10 mouse cellular contexts compared by ENCODE assay signal in the genomic region with DNA sequence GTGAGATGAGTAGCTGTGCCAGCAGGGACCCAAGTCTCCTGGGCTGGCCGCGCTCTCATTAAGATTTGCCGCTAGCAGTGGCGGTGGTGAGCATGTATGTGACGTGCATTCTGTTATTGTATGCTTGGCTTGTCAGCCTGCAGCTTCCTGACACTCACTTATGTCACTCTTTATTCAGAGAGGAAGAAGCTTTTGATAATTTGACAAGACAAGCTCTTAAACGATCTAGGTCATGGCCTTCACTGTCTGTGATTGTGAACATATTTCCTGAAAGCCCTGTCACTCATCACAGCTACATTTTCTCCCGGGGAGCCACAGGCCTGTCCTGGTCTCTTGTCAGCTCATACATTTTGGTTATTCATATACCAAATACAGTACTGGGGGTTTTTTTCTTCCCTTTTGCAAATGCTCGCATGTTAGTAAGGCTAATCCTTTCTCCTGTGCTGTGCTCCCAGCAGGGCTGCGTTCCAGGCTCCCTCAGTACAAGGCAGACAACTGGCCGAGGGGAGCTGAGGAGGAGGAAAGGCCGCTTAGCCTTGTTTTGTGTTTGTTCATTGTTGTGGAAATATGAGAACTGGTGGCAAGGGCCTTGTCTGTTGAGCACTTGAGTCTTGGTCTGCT.
DNase-seq lines count a peak whose midpoint lies in the region; ATAC-seq and TF ChIP-seq lines count a peak whose summit lies in the region.
"Had no signal": no experiment of that assay in that cellular context is flagged by ENCODE, and none has a peak within 500 bp of the region (broad histone marks: within the 10 kb centered on the region; RNA-seq: fewer than 3 reads in every experiment).

No protein-coding gene starts in this region.

- DNase-seq in lung, embryonic 14.5 days: peak; percentile 74
- DNase-seq in lung, adult 2 months: no peak
- DNase-seq in embryo, embryonic 11.5 days (ENCODE audit: low read depth, low spot score): peak; percentile 4
- DNase-seq in lung, postnatal 14 days: peak; percentile 7
- no peak for DNase-seq in liver, embryonic 11.5 days (ENCODE audit: low spot score)
- DNase-seq in testis, postnatal 10 days (ENCODE audit: low spot score): no peak

- WGBS in lung, embryonic 14.5 days: 28% methylated on average over 11 of the region's 11 CpGs
- WGBS in lung, adult 2 months: 39% methylated on average over 11 of the region's 11 CpGs
- 79% methylated on average over 11 of the region's 11 CpGs for WGBS in small intestine, adult 2 months
- WGBS in liver, embryonic 11.5 days: 67% methylated on average over 11 of the region's 11 CpGs

- H3K27ac ChIP-seq in lung, embryonic 14.5 days (ENCODE audit: low read depth): no peak overlapping the region
- H3K27ac ChIP-seq in small intestine, adult 2 months (ENCODE audit: insufficient read depth, low read depth, low read length): peak overlapping the region; percentile 46; the same call in 1 of the 2 replicates
- no peak overlapping the region for H3K27ac ChIP-seq in liver, embryonic 11.5 days (ENCODE audit: low read depth, low read length)
- H3K27ac ChIP-seq: heart, adult 2 months had no signal

- no peaks in the 10 kb centered on the region for H3K9me3 ChIP-seq in lung, embryonic 14.5 days (ENCODE audit: low read depth, low read length)
- H3K9me3 ChIP-seq in liver, embryonic 11.5 days (ENCODE audit: control insufficient read depth, low read length): no peaks in the 10 kb centered on the region
- H3K9me3 ChIP-seq: megakaryocyte, embryonic 14.5 days had no signal

- no peaks in the 10 kb centered on the region for H3K27me3 ChIP-seq in lung, embryonic 14.5 days (ENCODE audit: insufficient read depth, low read length)
- H3K27me3 ChIP-seq in small intestine, adult 2 months (ENCODE audit: control insufficient read depth, insufficient read depth, low read length): no peaks in the 10 kb centered on the region
- H3K27me3 ChIP-seq in liver, embryonic 11.5 days (replicated peaks; ENCODE audit: control insufficient read depth, insufficient read depth, low read length): no peaks in the 10 kb centered on the region
- H3K27me3 ChIP-seq: megakaryocyte, embryonic 14.5 days had no signal

- peak; percentile 86 for ATAC-seq in lung, embryonic 14.5 days (ENCODE audit: insufficient read depth)
- no peak for ATAC-seq in megakaryocyte progenitor cell, adult 5-6 weeks (replicated peaks; ENCODE audit: poor library complexity)
- no peak for ATAC-seq in liver, embryonic 11.5 days (replicated peaks; ENCODE audit: low FRiP score)

- no peaks in the 10 kb centered on the region for H3K4me1 ChIP-seq in lung, embryonic 14.5 days (ENCODE audit: insufficient read depth)
- peaks cover 8% of the 10 kb centered on the region for H3K4me1 ChIP-seq in lung, adult 2 months (ENCODE audit: control insufficient read depth, insufficient read depth, low read length)
- H3K4me1 ChIP-seq in small intestine, adult 2 months (ENCODE audit: control insufficient read depth, insufficient read depth, insufficient read length, low read length): no peaks in the 10 kb centered on the region
- no peaks in the 10 kb centered on the region for H3K4me1 ChIP-seq in liver, embryonic 11.5 days (replicated peaks; ENCODE audit: control insufficient read depth, insufficient read depth, low read length)

- TF ChIP-seq POLR2A in lung, adult 2 months (IDR thresholded peaks at IDR 0.05; ENCODE audit: borderline replicate concordance, extremely low read depth, low read depth, low read length): no peak
- TF ChIP-seq POLR2A in small intestine, adult 2 months (IDR thresholded peaks at IDR 0.05; ENCODE audit: low read depth, low read length): no peak

- H3K36me3 ChIP-seq in lung, embryonic 14.5 days (ENCODE audit: insufficient read depth): no peaks in the 10 kb centered on the region
- peaks cover 6% of the 10 kb centered on the region; the same call in 1 of the 2 replicates for H3K36me3 ChIP-seq in small intestine, adult 2 months (ENCODE audit: control insufficient read depth, insufficient read depth, low read length)
- no peaks in the 10 kb centered on the region; the same call in 1 of the 2 replicates for H3K36me3 ChIP-seq in liver, embryonic 11.5 days (ENCODE audit: control insufficient read depth, insufficient read depth, low read length)

- H3K4me2 ChIP-seq in lung, embryonic 14.5 days: no peak overlapping the region
- no peak overlapping the region for H3K4me2 ChIP-seq in liver, embryonic 11.5 days

- TF ChIP-seq CTCF in lung, embryonic 14.5 days (IDR thresholded peaks at IDR 0.05; ENCODE audit: low read depth): no peak
- TF ChIP-seq CTCF in lung, adult 2 months (IDR thresholded peaks at IDR 0.05; ENCODE audit: insufficient read depth, low read length): no peak
- no peak for TF ChIP-seq CTCF in small intestine, adult 2 months (IDR thresholded peaks at IDR 0.05; ENCODE audit: extremely low read depth, insufficient read length, insufficient replicate concordance, low read depth, low read length)

- H3K4me3 ChIP-seq in lung, embryonic 14.5 days (ENCODE audit: low read depth, low read length): no peak overlapping the region
- no peak overlapping the region for H3K4me3 ChIP-seq in lung, adult 2 months (replicated peaks; ENCODE audit: extremely low read depth, low read depth, low read length)
- no peak overlapping the region for H3K4me3 ChIP-seq in small intestine, adult 2 months (ENCODE audit: low read depth, low read length)
- no peak overlapping the region for H3K4me3 ChIP-seq in liver, embryonic 11.5 days (ENCODE audit: low read depth, low read length)
- H3K4me3 ChIP-seq: heart, adult 2 months; megakaryocyte, embryonic 14.5 days had no signal

- H3K9ac ChIP-seq in lung, embryonic 14.5 days: no peak overlapping the region
- no peak overlapping the region for H3K9ac ChIP-seq in liver, embryonic 11.5 days (ENCODE audit: low read depth, low read length)

Comparison
In these comparisons a context has a peak if more than half of its experiments do, and no peak if none do; other contexts are left out.
1. DNase-seq: peak in lung, embryonic 14.5 days (single experiment), embryo, embryonic 11.5 days (single experiment) and lung, postnatal 14 days (single experiment); none in lung, adult 2 months (single experiment), liver, embryonic 11.5 days (single experiment) and testis, postnatal 10 days (single experiment).